Comparison of ENCODE assay signal across 14 mouse cellular contexts in genomic region chr7:112042758-112043157, GRCm38 (mm10). TPM values are rescaled to one million over a fixed set of nuclear protein-coding genes. Genes with fewer than 3 reads are reported as not detected.
A peak's percentile ranks its signal among the peaks of the same experiment; 100 is the strongest.
DNase-seq lines count a peak whose midpoint lies in the region; ATAC-seq lines count a peak whose summit lies in the region.
"Had no signal": no experiment of that assay in that cellular context is flagged by ENCODE, and none has a peak within 500 bp of the region (broad histone marks: within the 10 kb centered on the region; RNA-seq: fewer than 3 reads in every experiment).

No protein-coding gene starts in this region.

- DNase-seq in lung, postnatal 25 days (ENCODE audit: low spot score) = peak; percentile 31
- no peak for DNase-seq in lung, postnatal 4 days
- DNase-seq in CD4-positive, CD25-positive, alpha-beta regulatory T cell, adult 2 months (ENCODE audit: low read depth, low spot score) = peak; percentile 40
- peak; percentile 39 to 58 for DNase-seq in natural killer cell, adult 2 months (ENCODE audit: low spot score in 2 of 2)
- no peak for DNase-seq in urinary bladder, postnatal 10 days (ENCODE audit: low spot score)
- DNase-seq in adrenal gland, postnatal 14 days = no peak
- DNase-seq: adrenal gland, adult 2 months; cerebellum, postnatal 10 days; heart, adult 11 months; kidney, adult 8-10 months; liver; right cerebral cortex, postnatal 14 days; thymus, postnatal 4 days had no signal

- peak; percentile 84 to 86 for ATAC-seq in hematopoietic stem cell, adult 5-6 weeks (replicated peaks in 1 of 2; ENCODE audit: insufficient read depth in 1 of 2, low FRiP score in 2 of 2, low TSS enrichment in 1 of 2, low read depth in 1 of 2, poor library complexity in 2 of 2, severe bottlenecking in 2 of 2)

RNA-seq across cellular contexts. Expression of gene Usp47, which starts 19.5 kb away (rescaled TPM):
- 119 and 122 TPM in 2 replicates for total RNA-seq in hematopoietic stem cell, adult 5-6 weeks (2017)
- total RNA-seq in adrenal gland, postnatal 14 days (2021) = 62.6 and 63.0 TPM in 2 replicates

Comparison
In these comparisons a context has a peak if more than half of its experiments do, and no peak if none do; other contexts are left out.
1. DNase-seq: peak in lung, postnatal 25 days (single experiment), CD4-positive, CD25-positive, alpha-beta regulatory T cell, adult 2 months (single experiment) and natural killer cell, adult 2 months (2 of 2); none in lung, postnatal 4 days (0 of 2), urinary bladder, postnatal 10 days (single experiment) and adrenal gland, postnatal 14 days (single experiment).